Mouse (Mus musculus): Measurements from ENCODE around the gene Pnpo. TPM values are rescaled to one million over a fixed set of nuclear protein-coding genes. Genes with fewer than 3 reads are reported as not detected.

Pnpo gene
- total RNA-seq, 1 experiment from 2014 or later, result 15.6 TPM

DNA sequence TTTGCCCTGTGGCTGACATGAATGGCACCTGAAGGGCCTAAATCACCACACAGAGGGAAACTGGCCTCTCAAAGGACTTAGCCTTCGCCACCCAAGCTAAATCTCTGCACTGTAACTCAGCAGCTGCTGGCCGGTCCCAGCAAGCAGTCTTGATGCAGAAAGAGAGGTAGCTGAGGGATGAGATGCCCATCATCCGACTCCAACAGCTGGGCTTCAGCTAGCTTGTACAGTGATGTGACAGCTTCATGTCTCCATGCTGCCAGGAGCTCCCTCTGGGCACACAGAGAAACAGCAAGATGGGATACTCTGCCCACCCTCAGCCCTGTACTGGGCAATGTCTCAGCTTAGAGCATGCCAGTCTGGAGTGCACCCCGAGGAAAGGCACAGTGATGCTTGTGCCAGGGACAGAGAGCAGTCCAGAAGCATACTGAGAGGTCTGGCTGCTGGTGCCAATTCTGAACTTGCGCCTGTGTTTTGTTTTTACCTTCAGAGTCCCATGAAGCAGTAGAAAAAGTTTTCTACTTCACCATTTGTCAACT is 29.7 kb upstream of the Pnpo start:
- ATAC-seq (ENCODE audit: extremely low read depth, insufficient number of reproducible peaks, low FRiP score, poor library complexity, severe bottlenecking), result no peak

DNA sequence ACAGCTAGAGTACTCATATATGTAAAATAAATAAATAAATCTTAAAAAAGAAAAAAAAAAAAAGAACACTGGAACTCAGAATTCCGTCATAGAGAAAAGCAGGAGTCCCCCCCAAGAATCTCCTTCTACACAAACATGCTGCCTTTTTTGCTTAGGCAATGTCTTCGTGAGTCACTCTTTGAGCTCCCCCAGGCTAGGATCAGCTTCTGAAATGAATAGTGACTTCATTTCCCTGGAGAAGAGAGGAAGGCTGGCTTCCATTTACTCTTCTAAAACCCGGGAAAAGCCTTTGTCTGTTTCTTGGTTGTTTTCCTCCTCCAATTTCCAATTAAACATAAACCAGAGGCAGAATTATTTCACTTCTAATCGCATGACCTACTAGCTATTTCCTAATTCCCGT is 29.1 kb upstream of the Pnpo start:
- no peak for ATAC-seq (ENCODE audit: extremely low read depth, insufficient number of reproducible peaks, low FRiP score, poor library complexity, severe bottlenecking)

DNA sequence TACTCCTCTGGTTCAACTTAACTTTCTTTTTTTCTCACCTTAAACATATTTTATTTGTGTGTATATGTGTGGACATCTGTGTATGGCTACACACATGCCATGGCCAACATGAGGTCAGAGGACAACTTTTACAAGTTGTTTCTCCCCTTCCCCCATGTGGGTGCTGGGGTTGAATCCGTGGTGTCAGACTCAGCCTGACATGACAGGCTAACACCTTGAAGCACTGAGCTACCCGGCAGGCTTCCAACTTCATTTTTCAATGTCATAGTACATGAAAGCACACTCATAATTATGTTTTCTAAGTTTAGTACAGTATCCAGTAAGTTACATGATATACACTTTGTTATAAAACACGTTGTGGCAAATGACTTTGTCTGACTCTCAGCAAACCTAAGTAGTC is 26.6 kb upstream of the Pnpo start:
- ATAC-seq (ENCODE audit: extremely low read depth, insufficient number of reproducible peaks, low FRiP score, poor library complexity, severe bottlenecking), result no peak

GRCm38 (mm10) chr11:96969746-96970145 is 26.0 kb upstream of the Pnpo start:
- no peak for ATAC-seq (ENCODE audit: extremely low read depth, insufficient number of reproducible peaks, low FRiP score, poor library complexity, severe bottlenecking)

GRCm38 (mm10) chr11:96969280-96969722 is 25.5 kb upstream of the Pnpo start:
- ATAC-seq (ENCODE audit: extremely low read depth, insufficient number of reproducible peaks, low FRiP score, poor library complexity, severe bottlenecking), result no peak

DNA sequence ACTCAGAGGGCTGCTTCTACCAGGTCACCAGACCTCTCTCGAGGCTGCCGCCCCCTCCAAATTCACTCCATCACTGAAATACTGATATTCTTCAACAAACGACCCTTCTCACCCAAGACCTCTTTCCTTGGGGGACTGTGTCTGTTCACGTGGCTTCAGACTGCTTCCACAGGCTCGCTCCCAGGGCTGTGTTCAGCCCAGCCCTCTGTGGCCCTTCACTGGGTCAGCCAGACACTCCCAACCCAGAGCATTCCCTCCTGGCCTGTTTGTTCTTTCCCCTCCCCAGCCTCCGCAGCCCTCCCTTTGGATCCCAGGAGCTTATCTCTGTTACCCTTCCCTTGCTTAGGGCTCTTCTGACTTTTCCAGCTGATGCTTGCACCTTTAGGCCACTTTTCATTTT is 24.7 kb upstream of the Pnpo start:
- no peak for ATAC-seq (ENCODE audit: extremely low read depth, insufficient number of reproducible peaks, low FRiP score, poor library complexity, severe bottlenecking)

DNA sequence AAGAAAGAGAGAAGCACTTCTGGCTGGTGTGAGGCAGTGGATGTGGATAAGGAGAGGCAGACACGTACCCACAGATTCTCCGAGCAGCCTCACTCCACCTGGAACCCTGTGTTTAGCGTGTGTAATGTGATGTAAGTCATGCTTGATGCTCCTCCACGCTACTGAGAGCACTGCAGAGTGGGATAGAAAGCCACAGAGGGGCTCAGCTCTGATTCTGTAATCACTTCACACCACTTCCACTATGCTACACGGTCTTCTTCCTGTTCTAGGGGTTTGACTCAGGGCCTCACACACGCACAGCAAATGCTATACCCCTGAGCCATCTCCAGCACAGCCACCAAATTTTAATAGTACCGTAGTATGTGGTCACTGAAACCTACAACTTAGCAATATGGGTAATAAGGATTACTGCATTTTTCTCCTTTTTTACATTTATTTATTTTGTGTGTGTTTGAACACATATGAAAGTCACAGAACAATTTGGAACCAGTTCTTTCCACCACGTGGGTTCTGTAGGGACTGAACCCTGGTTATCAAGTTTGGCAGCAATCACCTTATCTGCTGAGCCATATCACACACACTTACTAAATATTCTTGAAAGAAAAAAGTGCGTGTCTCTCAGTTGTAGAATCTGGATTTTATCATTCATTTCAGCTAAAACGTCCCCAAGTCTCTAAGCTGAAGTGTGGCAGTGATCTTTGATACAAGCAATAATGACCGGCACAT is 23.9 kb upstream of the Pnpo start:
- ATAC-seq (ENCODE audit: extremely low read depth, insufficient number of reproducible peaks, low FRiP score, poor library complexity, severe bottlenecking), result no peak

GRCm38 (mm10) chr11:96966914-96967543 is 23.2 kb upstream of the Pnpo start:
- ATAC-seq (ENCODE audit: extremely low read depth, insufficient number of reproducible peaks, low FRiP score, poor library complexity, severe bottlenecking), result peak; percentile 77

GRCm38 (mm10) chr11:96966172-96966571 is 22.4 kb upstream of the Pnpo start:
- ATAC-seq (ENCODE audit: extremely low read depth, insufficient number of reproducible peaks, low FRiP score, poor library complexity, severe bottlenecking), result no peak

DNA sequence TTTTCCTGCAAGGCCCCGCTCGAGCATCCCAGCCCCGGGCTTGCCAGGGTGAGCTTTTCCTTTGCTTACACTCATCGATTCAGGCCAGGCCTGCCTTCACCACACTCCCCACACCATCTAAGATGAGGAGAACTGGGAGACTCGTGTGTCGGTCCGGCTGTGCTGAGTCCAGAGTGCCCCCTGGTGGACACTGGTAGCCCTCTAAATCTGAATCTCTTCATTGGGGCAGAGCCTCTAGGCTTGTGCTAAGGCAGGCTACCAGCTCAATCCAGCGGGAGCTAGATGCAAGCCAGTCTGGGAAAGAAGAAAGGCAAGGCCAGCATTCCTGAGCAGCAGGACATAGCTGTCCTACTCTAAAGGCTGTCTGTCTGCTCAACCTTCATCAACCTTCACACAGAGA is 19.8 kb upstream of the Pnpo start:
- ATAC-seq (ENCODE audit: extremely low read depth, insufficient number of reproducible peaks, low FRiP score, poor library complexity, severe bottlenecking), result peak; percentile 72

- no peak for ATAC-seq (ENCODE audit: extremely low read depth, insufficient number of reproducible peaks, low FRiP score, poor library complexity, severe bottlenecking)
These were observed 13.4 kb upstream of the Pnpo start for GRCm38 (mm10) chr11:96957061-96957805.

DNA sequence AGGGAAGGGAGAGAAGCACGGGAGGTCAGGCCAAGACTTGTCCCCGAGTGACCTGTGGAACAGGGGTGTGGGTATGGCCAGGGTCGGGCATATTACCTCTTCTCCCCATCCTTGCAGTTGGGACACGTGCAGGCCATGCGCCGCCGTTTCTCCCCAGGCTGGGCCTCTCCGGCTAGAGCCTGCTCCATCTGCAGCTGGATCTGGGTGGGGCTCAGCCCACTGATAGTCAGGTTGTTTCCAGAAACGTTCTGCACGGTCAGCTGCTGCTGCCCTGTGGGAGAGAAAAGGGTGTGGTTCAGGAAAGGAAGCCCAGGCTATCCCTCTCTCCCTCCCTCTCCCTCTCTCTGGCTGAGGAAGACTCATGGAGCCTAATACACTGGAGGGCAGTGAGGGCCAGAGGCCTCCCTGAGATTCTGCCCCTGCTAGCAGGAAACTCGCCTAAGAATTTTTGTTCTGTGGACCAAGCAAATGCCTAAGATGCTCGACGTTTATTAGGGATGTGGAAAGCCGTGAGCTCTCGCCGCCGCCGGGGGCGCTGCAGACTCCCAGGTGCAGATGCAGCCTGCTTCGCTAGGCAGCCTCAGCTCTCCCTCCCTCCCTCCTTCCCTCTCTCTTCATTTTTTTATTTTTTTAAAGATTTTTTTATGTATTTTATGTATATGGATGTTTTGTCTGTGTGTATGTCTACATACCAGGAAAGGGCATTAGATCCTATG is 12.4 kb upstream of the Pnpo start:
- ATAC-seq (ENCODE audit: extremely low read depth, insufficient number of reproducible peaks, low FRiP score, poor library complexity, severe bottlenecking), result no peak

- ATAC-seq (ENCODE audit: extremely low read depth, insufficient number of reproducible peaks, low FRiP score, poor library complexity, severe bottlenecking), result no peak
These were observed 11.3 kb upstream of the Pnpo start for GRCm38 (mm10) chr11:96955094-96955493.

DNA sequence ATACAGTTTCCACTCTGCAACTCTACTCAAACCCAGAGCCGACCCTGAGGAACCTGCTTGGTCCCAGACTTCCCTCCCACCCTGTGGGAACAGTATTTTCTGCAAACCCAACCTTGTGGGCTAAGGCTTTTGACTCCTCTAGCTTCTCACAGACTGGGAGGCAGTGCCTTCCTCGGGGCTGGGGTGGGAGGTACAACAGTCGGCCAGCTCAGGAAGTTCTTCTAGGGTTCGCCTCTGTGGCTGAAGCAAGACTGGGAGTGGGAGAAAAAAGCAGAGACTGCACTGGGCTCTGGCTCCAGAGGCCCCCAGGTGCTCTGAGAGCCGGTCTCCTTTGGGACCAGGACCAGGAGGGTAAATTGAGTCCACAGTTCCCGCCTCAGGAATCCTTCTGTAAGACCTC is 9.1 kb upstream of the Pnpo start:
- no peak for ATAC-seq (ENCODE audit: extremely low read depth, insufficient number of reproducible peaks, low FRiP score, poor library complexity, severe bottlenecking)

DNA sequence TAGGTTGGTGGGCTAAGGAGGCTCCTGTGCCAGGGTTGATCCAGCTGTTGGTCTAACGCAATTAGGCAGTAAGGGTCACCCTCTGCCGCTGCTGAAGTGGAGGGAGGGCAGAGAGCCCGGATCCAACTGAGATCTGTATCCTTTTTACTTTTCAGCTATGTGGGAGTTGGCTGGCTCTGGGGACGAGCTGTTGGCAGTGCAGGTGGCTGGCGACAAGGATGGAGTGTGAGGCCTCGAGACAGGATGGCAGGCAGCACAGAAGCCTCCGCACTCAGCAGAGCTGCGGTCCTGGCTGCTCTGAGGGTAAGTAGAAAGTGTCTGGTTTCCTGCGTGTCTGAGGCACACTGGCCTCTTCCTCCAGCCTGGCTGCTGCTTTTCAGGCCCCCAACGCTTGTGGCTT is 8.6 kb upstream of the Pnpo start:
- no peak for ATAC-seq (ENCODE audit: extremely low read depth, insufficient number of reproducible peaks, low FRiP score, poor library complexity, severe bottlenecking)

DNA sequence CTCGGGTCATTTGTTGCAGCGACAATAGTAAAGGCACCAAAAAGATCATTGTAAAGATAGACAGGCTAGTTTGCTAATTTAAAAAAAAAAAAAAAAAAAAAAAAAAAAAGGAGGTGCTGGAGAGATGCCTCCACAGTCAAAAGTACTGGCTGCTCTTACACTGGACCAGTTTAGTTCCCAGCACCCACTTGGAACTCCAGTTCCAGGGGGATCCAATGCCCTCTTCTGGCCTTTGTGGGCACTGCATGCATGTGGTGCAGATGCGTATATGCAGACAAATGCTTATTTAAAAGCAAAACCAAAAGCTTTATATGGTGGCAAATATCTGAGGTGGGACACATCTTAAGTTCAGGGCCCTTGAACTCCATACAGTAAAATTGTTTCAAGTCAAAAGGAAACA is 7.0 kb upstream of the Pnpo start:
- ATAC-seq (ENCODE audit: extremely low read depth, insufficient number of reproducible peaks, low FRiP score, poor library complexity, severe bottlenecking), result no peak

GRCm38 (mm10) chr11:96947849-96948248 is 4.1 kb upstream of the Pnpo start:
- no peak for ATAC-seq (ENCODE audit: extremely low read depth, insufficient number of reproducible peaks, low FRiP score, poor library complexity, severe bottlenecking)

DNA sequence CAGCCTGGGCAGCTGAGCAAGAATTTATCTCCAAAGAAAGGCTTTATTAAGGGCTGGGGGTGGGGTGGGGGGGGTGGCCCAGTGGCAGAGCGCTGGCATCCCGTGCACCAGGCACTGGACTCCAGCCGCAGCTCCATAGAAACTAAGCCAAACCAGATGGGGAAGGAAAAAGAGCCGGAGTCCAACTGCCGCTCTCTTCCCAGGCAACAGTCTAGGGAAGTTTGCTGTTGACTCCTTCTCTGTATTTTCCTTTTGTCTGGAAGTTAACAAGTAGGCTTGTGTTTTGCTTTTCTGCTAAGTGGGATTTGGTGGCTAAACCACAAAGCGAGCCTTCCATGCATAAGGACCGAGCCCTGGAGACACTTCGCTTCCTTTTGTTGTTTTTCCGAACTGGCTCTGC is 2.7 kb upstream of the Pnpo start:
- ATAC-seq (ENCODE audit: extremely low read depth, insufficient number of reproducible peaks, low FRiP score, poor library complexity, severe bottlenecking), result no peak

DNA sequence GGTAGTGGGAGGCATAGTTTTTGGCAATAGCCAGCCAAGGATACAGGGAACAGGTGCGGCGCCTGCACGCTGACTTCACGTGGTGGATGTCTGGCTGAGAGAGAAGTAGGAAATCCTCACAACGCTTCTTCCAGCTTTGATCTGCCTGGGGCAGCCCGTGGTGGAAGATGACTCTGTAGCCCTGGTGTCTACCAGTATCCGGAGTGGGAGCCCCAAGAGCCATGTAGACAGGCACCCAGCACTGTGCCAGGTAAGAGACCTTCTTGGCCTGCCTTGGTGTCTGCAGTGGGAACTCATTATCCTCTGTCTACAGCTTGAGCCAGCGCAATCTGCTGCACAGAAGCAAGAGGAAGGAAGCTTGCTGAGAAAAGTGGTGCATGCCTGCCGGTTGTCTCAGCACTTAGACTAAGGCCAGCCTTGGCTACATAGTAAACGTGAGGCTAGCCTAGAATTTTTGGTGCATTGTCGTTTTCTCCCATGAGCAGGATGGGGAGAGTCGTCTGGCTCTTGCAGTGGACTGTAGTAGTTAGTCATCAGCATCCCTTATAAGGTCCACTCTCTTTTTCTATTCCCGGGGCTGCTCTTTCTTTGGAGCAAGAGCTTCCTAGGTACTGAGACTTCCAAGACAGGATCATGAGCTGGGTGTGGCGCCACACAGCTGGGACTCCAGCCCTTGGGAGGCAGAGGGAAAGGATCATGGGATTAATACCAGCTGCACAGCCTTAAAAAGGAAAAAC is 1.2 kb upstream of the Pnpo start:
- ATAC-seq (ENCODE audit: extremely low read depth, insufficient number of reproducible peaks, low FRiP score, poor library complexity, severe bottlenecking), result no peak

Data from neutrophil, adult 5-6 weeks (primary cell).